Mouse (Mus musculus) spleen, adult 2 months (tissue): ENCODE measurements around the gene Cdk10.

Source experiments
- CTCF ChIP-seq: fragments of 200-500 bp; IDR thresholded peaks from 2 replicates; pipeline ENCODE4 v1.5.1; 2011; ENCODE audit warnings: mild to moderate bottlenecking, inconsistent platforms; ENCODE audit not compliant: insufficient read depth, insufficient read length, insufficient replicate concordance; ENCODE audit errors: extremely low read depth
- POLR2A ChIP-seq: fragments of 200-500 bp; IDR thresholded peaks from 2 replicates; pipeline ENCODE4 v1.6.1; 2011; ENCODE audit warnings: low read depth, low read length, inconsistent platforms

DNA sequence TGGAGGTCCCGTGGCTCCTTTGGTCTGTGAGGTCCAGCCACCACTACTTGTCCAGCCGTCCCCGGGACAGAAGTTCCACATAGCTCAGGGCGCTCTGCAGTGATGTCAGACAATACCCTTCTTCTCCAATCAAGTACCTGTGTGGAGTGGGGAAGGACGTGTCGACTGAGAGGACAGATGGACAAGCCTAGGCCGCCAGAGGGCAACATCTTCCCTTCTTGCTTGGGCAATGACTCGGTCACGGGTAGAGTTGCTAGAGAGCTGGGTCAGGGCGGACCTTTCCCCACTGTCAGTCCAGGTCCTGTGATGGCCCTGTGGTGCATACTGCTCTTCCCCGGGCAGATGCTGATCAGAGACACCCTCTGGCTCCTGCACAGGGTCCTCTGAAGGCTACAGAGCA is 18.4 kb downstream of the Cdk10 start:
- TF ChIP-seq CTCF (no peak), POLR2A (no peak)
